Comparison of ENCODE assay signal across 9 mouse cellular contexts in genomic region chr12:28607546-28608305, GRCm38 (mm10). TPM values are rescaled to one million over a fixed set of nuclear protein-coding genes. Genes with fewer than 3 reads are reported as not detected.
A peak's percentile ranks its signal among the peaks of the same experiment; 100 is the strongest.
DNase-seq lines count a peak whose midpoint lies in the region; ATAC-seq lines count a peak whose summit lies in the region.
"Had no signal": no experiment of that assay in that cellular context is flagged by ENCODE, and none has a peak within 500 bp of the region (broad histone marks: within the 10 kb centered on the region; RNA-seq: fewer than 3 reads in every experiment).

No protein-coding gene starts in this region.

- H3K9me3 ChIP-seq in intestine, embryonic 14.5 days (ENCODE audit: control insufficient read depth, low read length): no peaks in the 10 kb centered on the region
- H3K9me3 ChIP-seq in intestine, embryonic 15.5 days: no peaks in the 10 kb centered on the region
- H3K9me3 ChIP-seq in neural tube, embryonic 15.5 days (replicated peaks): no peaks in the 10 kb centered on the region
- H3K9me3 ChIP-seq: limb, embryonic 15.5 days had no signal

- H3K27me3 ChIP-seq in intestine, embryonic 14.5 days (replicated peaks; ENCODE audit: control insufficient read depth, insufficient read depth, low read length): no peaks in the 10 kb centered on the region
- no peaks in the 10 kb centered on the region for H3K27me3 ChIP-seq in intestine, embryonic 15.5 days (replicated peaks)
- no peaks in the 10 kb centered on the region for H3K27me3 ChIP-seq in neural tube, embryonic 15.5 days (replicated peaks)
- H3K27me3 ChIP-seq: limb, embryonic 15.5 days had no signal

- no peak overlapping the region for H3K4me2 ChIP-seq in intestine, embryonic 14.5 days (ENCODE audit: low read length)
- no peak overlapping the region for H3K4me2 ChIP-seq in intestine, embryonic 15.5 days (replicated peaks)
- H3K4me2 ChIP-seq in neural tube, embryonic 15.5 days: peak overlapping the region; percentile 49
- H3K4me2 ChIP-seq: limb, embryonic 15.5 days had no signal

- 68% methylated on average over 17 of the region's 17 CpGs for WGBS in intestine, embryonic 14.5 days
- WGBS in intestine, embryonic 15.5 days: 65% methylated on average over 17 of the region's 17 CpGs
- WGBS in neural tube, embryonic 15.5 days: 28% methylated on average over 17 of the region's 17 CpGs

- H3K9ac ChIP-seq in intestine, embryonic 14.5 days (ENCODE audit: low read length): no peak overlapping the region
- no peak overlapping the region for H3K9ac ChIP-seq in intestine, embryonic 15.5 days
- peak overlapping the region; percentile 23 for H3K9ac ChIP-seq in neural tube, embryonic 15.5 days (replicated peaks)
- H3K9ac ChIP-seq: limb, embryonic 15.5 days had no signal

- H3K36me3 ChIP-seq in intestine, embryonic 14.5 days (ENCODE audit: control insufficient read depth, insufficient read depth, low read length): no peaks in the 10 kb centered on the region
- H3K36me3 ChIP-seq in intestine, embryonic 15.5 days: no peaks in the 10 kb centered on the region
- H3K36me3 ChIP-seq in neural tube, embryonic 15.5 days: no peaks in the 10 kb centered on the region
- H3K36me3 ChIP-seq: limb, embryonic 15.5 days had no signal

- 0 out of 2 replicates have a peak, but pooled peaks have one; percentile 19 for ATAC-seq in intestine, embryonic 14.5 days (replicated peaks; ENCODE audit: low FRiP score, low TSS enrichment, low read depth)
- ATAC-seq in intestine, embryonic 15.5 days: no peak
- ATAC-seq in neural tube, embryonic 15.5 days (ENCODE audit: low FRiP score): peak; percentile 80

- H3K27ac ChIP-seq in intestine, embryonic 14.5 days (ENCODE audit: low read depth): no peak overlapping the region
- H3K27ac ChIP-seq in intestine, embryonic 15.5 days: no peak overlapping the region
- peak overlapping the region; percentile 87 for H3K27ac ChIP-seq in neural tube, embryonic 15.5 days (replicated peaks)
- H3K27ac ChIP-seq: limb, embryonic 15.5 days had no signal

- H3K4me1 ChIP-seq in intestine, embryonic 14.5 days (replicated peaks; ENCODE audit: control insufficient read depth, insufficient read depth, low read length): no peaks in the 10 kb centered on the region
- no peaks in the 10 kb centered on the region for H3K4me1 ChIP-seq in intestine, embryonic 15.5 days (replicated peaks)
- H3K4me1 ChIP-seq in neural tube, embryonic 15.5 days: peaks cover 20% of the 10 kb centered on the region

- no peak for DNase-seq in intestine, embryonic 14.5 days (ENCODE audit: low spot score)
- DNase-seq in cerebellum, postnatal 25 days: peak; percentile 55
- DNase-seq in layer of hippocampus, adult 11-12 months (ENCODE audit: low spot score): peak; percentile 76
- DNase-seq in ovary, postnatal 14 days (ENCODE audit: low spot score): no peak
- no peak for DNase-seq in kidney, postnatal 25 days
- DNase-seq in lung, postnatal 36 days: no peak

- H3K4me3 ChIP-seq in intestine, embryonic 14.5 days (ENCODE audit: low read depth, low read length): no peak overlapping the region
- no peak overlapping the region for H3K4me3 ChIP-seq in intestine, embryonic 15.5 days (replicated peaks)
- H3K4me3 ChIP-seq in neural tube, embryonic 15.5 days (replicated peaks): peak overlapping the region; percentile 23
- H3K4me3 ChIP-seq: limb, embryonic 15.5 days had no signal

RNA-seq across cellular contexts. Expression of gene Colec11, which starts 15.5 kb away (rescaled TPM):
- polyA plus RNA-seq in intestine, embryonic 14.5 days (2014; fragmentation: Nextera tagmentation; extraction: Ambion mirVana): 1.1 and 1.2 TPM in 2 replicates
- 1.6 and 1.8 TPM in 2 replicates for polyA plus RNA-seq in intestine, embryonic 15.5 days (2015; fragmentation: Nextera tagmentation; extraction: Ambion mirVana)
- 1.1 and 1.4 TPM in 2 replicates for polyA plus RNA-seq in neural tube, embryonic 15.5 days (2015; fragmentation: Nextera tagmentation; extraction: Ambion mirVana)

RNA-seq across cellular contexts. Expression of gene Allc, which starts 25.4 kb away (rescaled TPM):
- polyA plus RNA-seq in intestine, embryonic 14.5 days (2014; fragmentation: Nextera tagmentation; extraction: Ambion mirVana): not detected in 2 replicates
- not detected in 2 replicates for polyA plus RNA-seq in intestine, embryonic 15.5 days (2015; fragmentation: Nextera tagmentation; extraction: Ambion mirVana)
- 0.14 TPM in 1 of 2 replicates, not detected in the other for polyA plus RNA-seq in neural tube, embryonic 15.5 days (2015; fragmentation: Nextera tagmentation; extraction: Ambion mirVana)
- polyA plus RNA-seq: limb, embryonic 15.5 days had no signal

RNA-seq across cellular contexts. Expression of gene Rps7, which starts 28.0 kb away (rescaled TPM):
- 988 and 1,086 TPM in 2 replicates for polyA plus RNA-seq in intestine, embryonic 14.5 days (2014; fragmentation: Nextera tagmentation; extraction: Ambion mirVana)
- 676 and 798 TPM in 2 replicates for polyA plus RNA-seq in intestine, embryonic 15.5 days (2015; fragmentation: Nextera tagmentation; extraction: Ambion mirVana)
- 417 and 491 TPM in 2 replicates for polyA plus RNA-seq in neural tube, embryonic 15.5 days (2015; fragmentation: Nextera tagmentation; extraction: Ambion mirVana)

RNA-seq across cellular contexts. Expression of gene Rnaseh1, which starts 41.7 kb away (rescaled TPM):
- polyA plus RNA-seq in intestine, embryonic 14.5 days (2014; fragmentation: Nextera tagmentation; extraction: Ambion mirVana): 29.2 and 30.0 TPM in 2 replicates
- 26.1 and 27.9 TPM in 2 replicates for polyA plus RNA-seq in intestine, embryonic 15.5 days (2015; fragmentation: Nextera tagmentation; extraction: Ambion mirVana)
- polyA plus RNA-seq in neural tube, embryonic 15.5 days (2015; fragmentation: Nextera tagmentation; extraction: Ambion mirVana): 21.0 and 25.1 TPM in 2 replicates

RNA-seq across cellular contexts. Expression of gene Dcdc2c, which starts 55.5 kb away (rescaled TPM):
- 0.12 TPM in 2 replicates for polyA plus RNA-seq in intestine, embryonic 14.5 days (2014; fragmentation: Nextera tagmentation; extraction: Ambion mirVana)
- not detected in 2 replicates for polyA plus RNA-seq in intestine, embryonic 15.5 days (2015; fragmentation: Nextera tagmentation; extraction: Ambion mirVana)
- 0.10 TPM in 1 of 2 replicates, not detected in the other for polyA plus RNA-seq in neural tube, embryonic 15.5 days (2015; fragmentation: Nextera tagmentation; extraction: Ambion mirVana)

Comparison
In these comparisons a context has a peak if more than half of its experiments do, and no peak if none do; other contexts are left out.
1. DNase-seq: peak in cerebellum, postnatal 25 days (2 of 2) and layer of hippocampus, adult 11-12 months (single experiment); none in intestine, embryonic 14.5 days (single experiment), ovary, postnatal 14 days (single experiment), kidney, postnatal 25 days (0 of 2) and lung, postnatal 36 days (single experiment).